Mouse (Mus musculus) brain, adult 10 weeks (tissue): ENCODE results near the gene Olfr107. TPM values are rescaled to one million over a fixed set of nuclear protein-coding genes. Genes with fewer than 3 reads are reported as not detected.

Experiments used
- polyA plus RNA-seq: library from polyadenylated mRNA; stranded (reverse); fragments of 350-450 nt; fragmentation: Illumina TruSeq; extraction: RNeasy Lipid Tissue Mini Kit (QIAGEN cat#74804); gene quantifications from one replicate; pipeline ENCODE4 v1.2.3, GENCODE M21; 2015; ENCODE audit warnings: low read depth, low replicate concordance

Gene Olfr107
- polyA plus RNA-seq: not detected

DNA sequence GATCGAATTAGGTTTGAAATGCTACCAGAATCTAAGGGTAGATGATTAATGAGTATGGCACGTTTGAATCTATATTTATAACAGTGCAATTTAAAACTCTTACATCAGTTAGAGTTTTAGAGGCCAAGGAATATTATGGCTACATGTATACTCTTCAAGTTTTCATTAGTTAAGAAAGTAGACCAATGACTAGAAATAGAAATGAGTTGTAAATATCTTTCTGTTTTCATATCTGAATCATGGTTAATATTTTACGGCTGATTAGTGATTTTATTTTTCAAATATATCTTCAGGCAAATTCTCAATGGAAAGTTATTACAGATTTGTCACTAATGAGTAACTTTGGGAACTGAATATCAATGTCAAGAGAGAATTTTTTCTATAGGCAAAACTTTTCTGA is at the start of gene Olfr107:
Gene Olfr107 (plus strand): TSS at position 301 of the 400 bp plus-strand sequence.

DNA sequence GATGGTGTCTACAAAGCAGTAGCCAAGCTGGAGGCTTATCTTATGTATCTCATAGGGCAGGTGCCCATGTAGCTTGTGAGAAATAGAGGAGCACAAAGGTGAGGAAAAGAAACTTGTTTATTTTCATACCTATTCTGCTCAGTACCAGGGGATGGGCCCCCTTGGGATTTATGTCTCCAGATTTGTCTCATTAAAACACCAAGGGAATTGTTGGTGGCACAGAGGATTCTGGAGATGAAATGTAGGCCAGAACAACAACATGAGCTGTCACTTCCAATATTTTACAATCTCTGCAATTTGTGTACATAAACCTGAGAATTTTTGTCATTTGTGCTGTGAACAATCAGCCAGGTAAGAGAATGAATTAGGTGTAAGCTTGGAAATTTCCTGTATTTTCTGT is 39.7 kb upstream of the Olfr107 start, which contains the start of gene Olfr104-ps:
Gene Olfr104-ps (plus strand): TSS at position 301 of the 400 bp plus-strand sequence.

DNA sequence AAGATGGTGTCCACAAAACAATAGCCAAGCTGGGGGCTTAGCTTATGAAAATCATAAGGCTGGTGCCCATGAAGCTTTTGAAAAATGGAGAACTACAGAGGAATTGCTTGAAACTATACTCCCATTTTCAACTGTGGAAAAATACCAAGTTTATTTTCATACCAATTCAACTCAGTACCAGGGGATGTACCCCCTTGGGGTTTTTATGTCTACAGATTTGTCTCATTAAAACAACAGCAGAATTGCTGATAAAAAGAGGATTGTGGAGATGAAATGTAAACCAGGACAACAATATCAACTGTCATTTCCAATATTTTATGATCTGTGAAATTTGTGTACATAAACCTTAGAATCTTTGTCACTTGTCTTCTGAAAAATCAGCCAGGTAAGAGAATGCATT is 20.3 kb upstream of the Olfr107 start, which contains the start of gene Olfr105-ps:
Gene Olfr105-ps (plus strand): TSS at position 301 of the 400 bp plus-strand sequence.

DNA sequence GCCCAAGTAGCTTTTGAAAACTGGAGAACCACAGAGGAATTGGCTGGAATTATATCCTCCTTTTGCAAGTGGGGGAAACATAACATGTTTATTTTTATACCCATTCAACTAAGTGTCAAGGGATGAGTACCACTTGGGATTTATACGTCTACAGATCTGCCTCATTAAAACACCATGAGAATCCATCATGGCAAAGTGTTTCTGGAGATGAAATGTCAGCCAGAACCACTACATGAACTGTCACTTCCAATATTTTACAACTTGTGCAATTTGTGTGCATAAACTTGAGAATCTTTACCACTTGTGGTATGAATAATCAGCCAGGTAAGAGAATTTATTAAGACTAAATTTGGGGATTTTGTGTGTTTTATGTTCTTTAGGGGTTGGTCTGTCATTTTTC is 8.9 kb upstream of the Olfr107 start, which contains the start of gene Olfr106-ps:
Gene Olfr106-ps (plus strand): TSS at position 301 of the 400 bp plus-strand sequence.

GRCm38 (mm10) chr17:37445180-37445579 is 46.2 kb downstream of the Olfr107 start, which contains the start of gene Olfr108:
Gene Olfr108 (plus strand): TSS chr17:37445480.

Other genes with a start within 250 kb of the Olfr107 start
- gene Olfr93, start 237.7 kb upstream of the Olfr107 start, polyA plus RNA-seq: not detected
- gene Ubd, start 205.3 kb upstream of the Olfr107 start, polyA plus RNA-seq: not detected
- gene Olfr94, start 198.2 kb upstream of the Olfr107 start, polyA plus RNA-seq: not detected
- not detected for gene Olfr95, start 186.1 kb upstream of the Olfr107 start, polyA plus RNA-seq
- not detected for gene Olfr96, start 179.1 kb upstream of the Olfr107 start, polyA plus RNA-seq
- not detected for gene Olfr97, start 161.9 kb upstream of the Olfr107 start, polyA plus RNA-seq
- gene Olfr98, start 135.5 kb upstream of the Olfr107 start, polyA plus RNA-seq: not detected
- 5.0 TPM for gene H2-M3, start 129.0 kb upstream of the Olfr107 start, polyA plus RNA-seq
- not detected for gene Olfr99, start 115.8 kb upstream of the Olfr107 start, polyA plus RNA-seq
- gene Olfr101, start 94.9 kb upstream of the Olfr107 start, polyA plus RNA-seq: not detected
- not detected for gene Olfr102, start 82.2 kb upstream of the Olfr107 start, polyA plus RNA-seq
- not detected for gene Olfr103, start 59.5 kb upstream of the Olfr107 start, polyA plus RNA-seq
- gene Olfr104-ps, start 39.6 kb upstream of the Olfr107 start, polyA plus RNA-seq: not detected
- gene Olfr105-ps, start 20.2 kb upstream of the Olfr107 start, polyA plus RNA-seq: not detected
- not detected for gene Olfr106-ps, start 8.8 kb upstream of the Olfr107 start, polyA plus RNA-seq
- not detected for gene Olfr108, start 46.3 kb downstream of the Olfr107 start, polyA plus RNA-seq
- gene Olfr109, start 59.7 kb downstream of the Olfr107 start, polyA plus RNA-seq: not detected
- not detected for gene H2-M2, start 84.3 kb downstream of the Olfr107 start, polyA plus RNA-seq
- not detected for gene Olfr110, start 93.2 kb downstream of the Olfr107 start, polyA plus RNA-seq
- not detected for gene Olfr111, start 108.8 kb downstream of the Olfr107 start, polyA plus RNA-seq
- gene Olfr112, start 170.2 kb downstream of the Olfr107 start, polyA plus RNA-seq: not detected
- not detected for gene Olfr113, start 178.4 kb downstream of the Olfr107 start, polyA plus RNA-seq
- gene Olfr114, start 193.5 kb downstream of the Olfr107 start, polyA plus RNA-seq: not detected
- gene Olfr115, start 227.9 kb downstream of the Olfr107 start, polyA plus RNA-seq: not detected
- gene Olfr116, start 228.0 kb downstream of the Olfr107 start, polyA plus RNA-seq: not detected